Mouse (Mus musculus) cortical plate, adult 2 months (tissue): ENCODE results near the gene Ankmy1.

Experiments
- CTCF ChIP-seq: fragments of 200-500 bp; IDR thresholded peaks from 2 replicates; pipeline ENCODE4 v1.5.1; 2011; ENCODE audit warnings: mild to moderate bottlenecking, control low read depth, low read length; ENCODE audit not compliant: insufficient read depth; ENCODE audit errors: extremely low read depth
- POLR2A ChIP-seq: fragments of 200-500 bp; IDR thresholded peaks from 2 replicates; pipeline ENCODE4 v1.6.1; 2011; ENCODE audit warnings: mild to moderate bottlenecking, low read length, control low read depth; ENCODE audit not compliant: insufficient read depth; ENCODE audit errors: extremely low read depth

DNA sequence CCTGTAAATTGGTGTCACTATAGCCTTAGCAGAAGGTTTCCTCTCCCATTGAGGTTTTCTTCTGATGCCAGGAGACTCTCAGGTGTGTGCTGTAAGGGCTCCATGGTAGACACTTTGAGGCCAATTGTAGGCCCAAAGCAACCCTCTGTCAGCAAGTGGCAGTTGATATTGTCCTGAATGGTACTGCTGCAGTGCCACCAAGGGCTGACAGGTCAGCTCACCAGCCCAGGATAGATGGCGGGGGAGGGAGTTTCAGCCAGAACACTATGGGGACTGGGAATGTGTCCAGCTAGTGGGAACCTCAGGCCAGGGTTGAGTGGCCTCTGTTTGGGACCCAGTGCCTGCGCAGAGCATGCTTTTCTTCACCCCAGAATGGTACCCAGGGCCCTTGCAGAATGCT is 50.3 kb downstream of the Ankmy1 start:
- TF ChIP-seq CTCF = no peak
- no peak for TF ChIP-seq POLR2A
